ENCODE assay signal across 12 mouse cellular contexts in genomic region chr9:44080953-44081352, GRCm38 (mm10). TPM values are rescaled to one million over a fixed set of nuclear protein-coding genes. Genes with fewer than 3 reads are reported as not detected.
A peak's percentile ranks its signal among the peaks of the same experiment; 100 is the strongest.
DNase-seq lines count a peak whose midpoint lies in the region; ATAC-seq lines count a peak whose summit lies in the region.
"Had no signal": no experiment of that assay in that cellular context is flagged by ENCODE, and none has a peak within 500 bp of the region (broad histone marks: within the 10 kb centered on the region; RNA-seq: fewer than 3 reads in every experiment).

No protein-coding gene starts in this region.

- H3K4me1 ChIP-seq in kidney, embryonic 14.5 days (ENCODE audit: control insufficient read depth, insufficient read depth, low read length), result peaks cover 41% of the 10 kb centered on the region
- peaks cover 88% of the 10 kb centered on the region for H3K4me1 ChIP-seq in kidney, embryonic 15.5 days

- no peak overlapping the region for H3K27ac ChIP-seq in kidney, embryonic 14.5 days (ENCODE audit: low read depth, low read length)
- H3K27ac ChIP-seq in kidney, embryonic 15.5 days, result peak overlapping the region; percentile 84
- H3K27ac ChIP-seq: liver, embryonic 15.5 days had no signal

- no peak overlapping the region for H3K4me2 ChIP-seq in kidney, embryonic 14.5 days (replicated peaks; ENCODE audit: low read depth, low read length)
- H3K4me2 ChIP-seq in kidney, embryonic 15.5 days, result no peak overlapping the region
- H3K4me2 ChIP-seq: embryonic facial prominence, embryonic 15.5 days; liver, embryonic 15.5 days had no signal

- DNase-seq in kidney, adult 11 months, result peak; percentile 62
- peak; percentile 23 for DNase-seq in urinary bladder, adult 2 months (ENCODE audit: low spot score)
- DNase-seq in urinary bladder, postnatal 4 days (ENCODE audit: low spot score in 2 of 2), result no peak
- DNase-seq in thymus, postnatal 25 days, result no peak
- DNase-seq in spleen, postnatal 4 days (ENCODE audit: low spot score in 2 of 2), result no peak
- DNase-seq: adrenal gland, postnatal 36 days; gastrocnemius, postnatal 25 days; thymus, postnatal 36 days had no signal

- H3K4me3 ChIP-seq in kidney, embryonic 14.5 days (ENCODE audit: low read length), result no peak overlapping the region
- H3K4me3 ChIP-seq in kidney, embryonic 15.5 days (replicated peaks), result no peak overlapping the region
- H3K4me3 ChIP-seq: embryonic facial prominence, embryonic 15.5 days; liver, embryonic 15.5 days had no signal

- H3K36me3 ChIP-seq in kidney, embryonic 14.5 days (ENCODE audit: control insufficient read depth, insufficient read depth, low read length), result no peaks in the 10 kb centered on the region
- no peaks in the 10 kb centered on the region for H3K36me3 ChIP-seq in kidney, embryonic 15.5 days
- H3K36me3 ChIP-seq: embryonic facial prominence, embryonic 15.5 days; liver, embryonic 15.5 days had no signal

- no peak overlapping the region for H3K9ac ChIP-seq in kidney, embryonic 14.5 days (ENCODE audit: low read depth, low read length)
- no peak overlapping the region for H3K9ac ChIP-seq in kidney, embryonic 15.5 days
- H3K9ac ChIP-seq: embryonic facial prominence, embryonic 15.5 days; liver, embryonic 15.5 days had no signal

- H3K9me3 ChIP-seq in kidney, embryonic 14.5 days (ENCODE audit: control insufficient read depth, low read length), result no peaks in the 10 kb centered on the region
- H3K9me3 ChIP-seq in kidney, embryonic 15.5 days (replicated peaks), result no peaks in the 10 kb centered on the region
- H3K9me3 ChIP-seq: embryonic facial prominence, embryonic 15.5 days; liver, embryonic 15.5 days had no signal

- 0 out of 2 replicates have a peak, but pooled peaks cover 3% of the 10 kb centered on the region for H3K27me3 ChIP-seq in kidney, embryonic 14.5 days (ENCODE audit: control insufficient read depth, insufficient read depth, low read length)
- H3K27me3 ChIP-seq in kidney, embryonic 15.5 days, result peaks cover 15% of the 10 kb centered on the region

- 68% methylated on average over 5 of the region's 5 CpGs for WGBS in kidney, embryonic 14.5 days
- 63% methylated on average over 5 of the region's 5 CpGs for WGBS in kidney, embryonic 15.5 days

- ATAC-seq in kidney, embryonic 14.5 days (ENCODE audit: low FRiP score, low TSS enrichment), result no peak
- no peak for ATAC-seq in kidney, embryonic 15.5 days (replicated peaks; ENCODE audit: low FRiP score)

RNA-seq across cellular contexts. Expression of gene Usp2, which starts 14.1 kb away (rescaled TPM):
- polyA plus RNA-seq in kidney, embryonic 14.5 days (2014; fragmentation: Nextera tagmentation; extraction: Ambion mirVana), result 25.8 and 29.4 TPM in 2 replicates
- 5.8 and 12.5 TPM in 2 replicates for polyA plus RNA-seq in urinary bladder, adult 2 months (2012; rRNA removed)
- 31.9 and 36.8 TPM in 2 replicates for polyA plus RNA-seq in kidney, embryonic 15.5 days (2015; fragmentation: Nextera tagmentation; extraction: Ambion mirVana)

RNA-seq across cellular contexts. Expression of gene Mfrp, which starts 20.6 kb away (rescaled TPM):
- polyA plus RNA-seq in kidney, embryonic 14.5 days (2014; fragmentation: Nextera tagmentation; extraction: Ambion mirVana), result 0.14 TPM in 1 of 2 replicates, not detected in the other
- polyA plus RNA-seq in urinary bladder, adult 2 months (2012; rRNA removed), result 0.13 and 0.21 TPM in 2 replicates
- 0.13 TPM in 1 of 2 replicates, not detected in the other for polyA plus RNA-seq in kidney, embryonic 15.5 days (2015; fragmentation: Nextera tagmentation; extraction: Ambion mirVana)
- polyA plus RNA-seq: liver, embryonic 15.5 days had no signal

RNA-seq across cellular contexts. Expression of gene C1qtnf5, which starts 26.1 kb away (rescaled TPM):
- 4.6 and 5.4 TPM in 2 replicates for polyA plus RNA-seq in kidney, embryonic 14.5 days (2014; fragmentation: Nextera tagmentation; extraction: Ambion mirVana)
- 27.2 and 31.4 TPM in 2 replicates for polyA plus RNA-seq in urinary bladder, adult 2 months (2012; rRNA removed)
- polyA plus RNA-seq in kidney, embryonic 15.5 days (2015; fragmentation: Nextera tagmentation; extraction: Ambion mirVana), result 4.5 and 5.2 TPM in 2 replicates

RNA-seq across cellular contexts. Expression of gene Gm49380, which starts 32.3 kb away (rescaled TPM):
- polyA plus RNA-seq in kidney, embryonic 14.5 days (2014; fragmentation: Nextera tagmentation; extraction: Ambion mirVana), result 0.09 and 0.14 TPM in 2 replicates
- polyA plus RNA-seq in urinary bladder, adult 2 months (2012; rRNA removed), result 0.27 and 0.36 TPM in 2 replicates
- polyA plus RNA-seq in kidney, embryonic 15.5 days (2015; fragmentation: Nextera tagmentation; extraction: Ambion mirVana), result 0.17 and 0.21 TPM in 2 replicates
- polyA plus RNA-seq: liver, embryonic 15.5 days had no signal

RNA-seq across cellular contexts. Expression of gene Rnf26, which starts 32.4 kb away (rescaled TPM):
- 51.1 and 78.4 TPM in 2 replicates for polyA plus RNA-seq in kidney, embryonic 14.5 days (2014; fragmentation: Nextera tagmentation; extraction: Ambion mirVana)
- 14.5 and 20.5 TPM in 2 replicates for polyA plus RNA-seq in urinary bladder, adult 2 months (2012; rRNA removed)
- polyA plus RNA-seq in kidney, embryonic 15.5 days (2015; fragmentation: Nextera tagmentation; extraction: Ambion mirVana), result 70.9 and 78.3 TPM in 2 replicates

Comparison
In these comparisons a context has a peak if more than half of its experiments do, and no peak if none do; other contexts are left out.
1. DNase-seq: peak in kidney, adult 11 months (single experiment) and urinary bladder, adult 2 months (single experiment); none in urinary bladder, postnatal 4 days (0 of 2), thymus, postnatal 25 days (single experiment) and spleen, postnatal 4 days (0 of 2).